Mouse (Mus musculus): ENCODE results near the gene Zfp691.

Gene Zfp691

DNA sequence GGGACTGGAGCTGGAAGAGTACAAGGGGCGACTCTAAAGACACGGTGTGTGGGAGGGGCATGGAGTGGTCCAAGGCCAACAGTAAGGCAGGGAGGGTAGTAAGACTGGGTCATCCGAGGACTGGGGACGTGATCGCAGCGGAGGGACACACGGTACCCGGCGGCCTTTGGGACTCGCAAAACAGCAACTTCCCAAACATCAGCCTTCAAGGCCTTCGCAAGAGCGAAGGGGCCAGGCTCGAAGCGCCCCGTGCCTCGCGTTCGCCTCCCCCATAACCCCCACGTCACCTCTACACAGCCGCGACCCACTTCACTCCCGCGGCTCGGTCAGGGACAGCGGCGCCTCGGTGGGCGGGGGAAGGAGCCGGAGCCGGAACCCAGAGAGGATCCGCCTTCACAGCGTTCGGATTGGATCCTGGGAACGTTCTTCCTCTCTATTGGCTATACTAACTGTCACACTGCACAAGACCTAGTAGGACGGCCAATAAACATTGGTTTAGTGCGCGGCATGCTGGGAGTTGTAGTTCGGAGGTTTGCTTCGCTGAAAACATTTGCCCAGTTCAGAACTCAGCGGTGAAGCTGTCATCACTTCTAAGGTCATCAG lies at the start of gene Zfp691:
Gene Zfp691 (minus strand): TSS at position 345 of the 603 bp plus-strand sequence.
- peak; percentile 88 to 92 for DNase-seq (ENCODE audit: low spot score in 2 of 2)

GRCm38 (mm10) chr4:119223696-119224095 lies 49.7 kb upstream of the Zfp691 start:
- no peak for DNase-seq (ENCODE audit: low spot score in 2 of 2)

GRCm38 (mm10) chr4:119218169-119218568 lies 44.2 kb upstream of the Zfp691 start, which contains the start of gene Tmem269:
Gene Tmem269, minus strand, starts transcription at chr4:119218217.
- DNase-seq (ENCODE audit: low spot score in 2 of 2) = no peak

DNA sequence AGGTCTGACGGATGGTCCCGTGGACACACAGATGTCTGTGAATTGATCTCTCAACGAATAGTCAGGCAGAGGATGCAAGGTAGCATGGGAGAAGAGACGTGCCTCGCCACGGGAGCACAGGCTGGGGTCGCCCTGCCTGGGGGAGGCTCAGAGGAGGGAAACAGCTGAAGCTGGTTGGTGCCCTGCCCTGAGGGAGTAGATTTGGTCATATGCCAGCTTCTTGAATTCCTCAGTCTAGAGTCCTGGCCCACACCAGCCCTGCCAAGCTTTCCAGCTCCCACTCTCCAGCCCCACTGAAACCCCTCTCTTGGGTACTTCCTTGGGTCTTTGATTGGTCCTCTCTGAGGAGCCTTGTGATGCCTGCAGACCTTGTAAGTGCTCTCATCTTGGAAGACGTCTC lies 42.7 kb upstream of the Zfp691 start:
- no peak for DNase-seq (ENCODE audit: low spot score in 2 of 2)

DNA sequence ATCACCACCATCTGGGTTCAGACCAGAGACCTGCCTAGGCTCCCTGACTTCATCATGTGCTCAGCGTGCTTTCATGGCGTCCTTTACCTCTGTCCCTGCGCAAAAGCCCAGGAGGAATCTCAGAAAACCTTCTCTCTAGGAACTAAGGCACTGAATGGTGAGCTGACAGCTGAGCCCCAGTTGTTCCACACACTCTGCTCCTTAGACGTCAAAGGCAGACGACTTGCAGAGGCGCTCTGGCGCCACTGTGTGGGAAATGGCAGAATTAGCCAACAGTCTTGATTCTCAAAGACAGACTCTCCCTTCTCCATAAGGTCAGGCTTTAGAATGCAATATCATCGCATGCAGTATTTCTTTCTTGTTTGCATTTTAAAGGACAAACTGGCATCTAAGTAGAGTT lies 30.7 kb upstream of the Zfp691 start:
- peak; percentile 4 to 14 for DNase-seq (ENCODE audit: low spot score in 2 of 2)

- DNase-seq (ENCODE audit: low spot score in 2 of 2) = no peak
Observed at GRCm38 (mm10) chr4:119198105-119198504, 24.1 kb upstream of the Zfp691 start.

DNA sequence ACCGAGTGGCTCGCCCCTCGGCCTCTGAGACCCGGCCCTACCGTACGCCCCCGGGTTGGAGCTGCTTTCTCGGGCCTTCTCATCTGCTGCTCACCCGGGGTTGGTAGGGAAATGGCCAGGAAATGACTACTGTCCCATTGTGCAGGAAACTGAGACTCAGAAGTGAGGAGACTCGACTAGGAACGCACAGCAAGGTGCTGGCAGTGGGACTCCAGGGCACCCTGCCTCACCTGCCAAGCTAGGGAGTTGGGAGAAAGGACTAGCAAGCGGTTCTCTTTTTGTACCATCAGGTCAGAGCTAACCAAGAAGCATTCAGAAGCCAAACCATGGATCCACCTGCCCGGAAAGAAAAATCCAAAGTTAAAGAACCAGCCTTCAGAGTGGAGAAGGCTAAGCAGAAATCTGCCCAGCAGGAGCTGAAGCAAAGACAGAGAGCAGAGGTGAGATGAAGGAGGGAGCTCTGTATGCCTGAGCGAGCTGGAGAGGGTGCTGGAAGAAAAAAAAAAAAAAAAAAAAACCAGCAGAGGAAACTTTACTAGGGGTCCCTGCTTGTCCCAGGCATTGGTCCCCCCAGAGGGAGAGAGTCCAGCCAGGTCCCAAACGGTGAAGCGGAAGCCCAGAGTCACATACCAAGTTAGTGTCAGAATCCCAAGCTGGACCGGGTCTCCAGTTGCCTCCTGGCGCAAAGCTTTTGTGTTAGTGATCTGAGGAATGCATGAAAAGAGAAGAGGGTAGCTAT lies 21.8 kb upstream of the Zfp691 start:
- DNase-seq (ENCODE audit: low spot score in 2 of 2) = no peak

GRCm38 (mm10) chr4:119194909-119195581 lies 21.1 kb upstream of the Zfp691 start, which contains the start of gene Svbp:
Gene Svbp, plus strand, starts transcription at chr4:119195306.
- peak; percentile 78 to 80 for DNase-seq (ENCODE audit: low spot score in 2 of 2)

DNA sequence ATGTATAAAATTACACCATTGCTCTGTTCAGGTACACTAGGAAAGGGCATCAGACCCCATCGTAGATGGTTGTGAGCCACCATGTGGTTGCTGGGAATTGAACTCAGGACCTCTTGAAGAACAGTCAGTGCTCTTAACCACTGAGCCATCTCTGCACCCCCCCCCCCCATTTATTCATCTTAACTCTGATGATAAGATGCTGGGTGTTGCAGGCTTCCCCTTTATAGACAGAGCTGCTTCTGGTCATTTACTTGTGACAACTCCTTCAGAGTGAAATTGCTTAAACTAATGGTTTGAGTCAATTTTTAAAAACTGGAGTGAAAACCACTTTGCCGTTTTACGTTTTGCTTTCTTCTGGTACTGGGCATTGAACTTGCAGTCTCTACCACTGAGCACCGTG lies 18.8 kb upstream of the Zfp691 start:
- no peak for DNase-seq (ENCODE audit: low spot score in 2 of 2)

DNA sequence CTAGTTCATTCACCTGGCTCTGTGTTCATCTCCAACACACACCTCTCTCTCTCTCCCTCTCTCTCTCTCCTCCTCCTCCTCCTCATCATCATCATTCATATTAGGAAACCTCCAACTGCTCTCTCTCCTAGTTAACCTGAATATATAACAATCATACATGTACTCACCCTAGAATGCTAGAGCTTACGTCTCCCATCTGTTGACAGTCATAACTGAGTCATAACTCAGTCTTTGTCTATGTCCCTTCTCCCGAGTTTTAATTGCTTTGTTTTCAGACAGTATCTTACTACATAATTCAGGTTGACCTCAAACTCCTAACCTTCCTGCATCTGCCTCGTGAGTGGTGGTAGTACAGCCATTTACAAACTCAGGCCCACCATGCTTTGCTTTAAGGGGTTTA lies 17.3 kb upstream of the Zfp691 start:
- no peak for DNase-seq (ENCODE audit: low spot score in 2 of 2)

DNA sequence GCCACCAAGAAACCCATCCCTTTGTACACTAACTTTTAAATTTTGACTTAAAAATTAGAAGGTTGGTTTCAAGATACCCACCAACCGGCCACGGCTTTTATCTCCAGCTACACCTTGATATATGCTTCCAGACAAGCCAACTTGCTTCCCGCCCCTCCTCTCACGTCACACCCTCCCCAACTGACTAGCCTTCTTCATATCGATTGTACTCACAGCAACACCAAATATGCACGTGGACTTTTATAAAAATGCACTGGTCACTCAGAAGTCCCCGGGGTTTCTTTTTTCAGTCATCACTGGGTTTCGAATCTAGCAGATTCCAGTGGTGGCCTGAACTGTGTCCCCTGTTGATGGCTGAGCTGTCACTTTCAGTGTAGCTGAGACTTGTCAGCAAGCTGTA lies 16.6 kb upstream of the Zfp691 start:
- DNase-seq (ENCODE audit: low spot score in 2 of 2) = no peak

DNA sequence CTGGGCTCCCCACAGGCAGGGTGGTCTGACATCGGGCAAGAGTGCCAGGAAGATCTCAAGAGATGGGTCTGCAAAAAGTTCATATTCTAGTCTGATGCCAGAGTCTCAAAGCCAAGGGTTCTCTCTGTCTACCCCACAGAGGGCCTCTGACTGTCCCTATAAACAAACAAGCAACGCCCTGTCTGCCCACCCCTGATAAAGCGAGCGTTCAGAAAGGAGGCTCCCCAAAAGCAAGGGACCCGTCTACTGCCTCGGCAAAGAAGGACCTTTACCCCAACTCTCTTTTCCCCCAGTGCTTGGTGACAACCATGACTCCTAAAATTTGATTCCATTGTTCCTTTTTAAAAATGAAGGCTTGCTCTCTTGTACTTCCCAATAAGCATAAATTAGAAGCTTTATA lies 15.9 kb upstream of the Zfp691 start, which contains the start of gene Ermap:
Gene Ermap (minus strand): TSS at position 148 of the 400 bp plus-strand sequence.
- DNase-seq (ENCODE audit: low spot score in 2 of 2) = no peak

- DNase-seq (ENCODE audit: low spot score in 2 of 2) = no peak
Observed at GRCm38 (mm10) chr4:119189392-119189791, 15.4 kb upstream of the Zfp691 start.

DNA sequence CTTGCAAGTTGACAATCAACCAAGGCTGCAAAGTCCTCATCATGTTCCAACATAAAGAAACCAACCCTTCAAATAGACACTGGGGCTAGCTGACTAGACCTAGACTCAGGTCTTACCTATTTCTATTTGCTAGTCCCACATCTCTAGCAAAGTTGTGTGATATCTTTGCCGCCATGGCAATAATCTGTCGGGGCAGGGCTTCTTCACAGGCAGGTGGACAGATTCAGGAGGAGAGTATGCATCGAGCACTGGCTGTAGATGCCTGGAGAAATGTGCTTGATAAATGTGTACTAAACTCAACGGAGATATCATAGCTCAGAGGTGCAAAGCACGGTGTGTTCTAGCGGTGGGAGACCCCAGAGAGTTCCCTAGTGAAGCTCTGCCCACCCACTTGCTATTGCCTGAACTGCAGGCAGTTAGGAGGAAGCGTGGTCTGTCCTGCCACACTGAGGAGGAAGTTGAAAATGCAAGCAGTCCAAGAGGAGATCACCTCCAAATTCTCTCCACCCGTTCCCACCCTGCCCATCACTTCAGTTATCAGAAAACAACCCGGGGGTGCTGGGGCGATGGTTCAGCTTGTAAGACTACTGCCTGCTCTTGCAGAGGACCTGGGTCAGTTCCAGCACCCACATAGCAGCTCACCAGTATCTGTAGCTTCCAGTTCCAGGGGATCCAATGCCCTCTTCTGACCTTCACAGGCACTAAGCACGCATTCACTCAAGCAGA lies 14.2 kb upstream of the Zfp691 start:
- no peak for DNase-seq (ENCODE audit: low spot score in 2 of 2)

DNA sequence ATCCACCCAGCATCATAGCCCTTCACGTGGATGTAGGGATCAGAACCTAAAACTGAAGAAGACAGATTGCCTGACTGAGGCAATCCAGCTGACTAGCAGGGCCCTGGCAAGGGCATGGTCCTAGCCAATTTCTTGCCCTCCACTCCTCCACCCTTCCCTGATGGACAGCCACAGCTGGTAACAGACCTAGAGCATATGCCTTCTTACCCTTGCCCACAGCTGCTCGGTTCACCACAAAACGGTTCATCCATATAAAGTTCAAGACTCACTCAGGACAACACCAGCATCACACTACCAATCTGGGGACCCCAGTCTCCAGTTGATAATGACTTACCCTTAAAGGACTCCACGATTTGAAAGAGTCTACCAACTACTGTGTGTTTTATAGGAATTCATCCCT lies 11.8 kb upstream of the Zfp691 start:
- DNase-seq (ENCODE audit: low spot score in 2 of 2) = no peak

DNA sequence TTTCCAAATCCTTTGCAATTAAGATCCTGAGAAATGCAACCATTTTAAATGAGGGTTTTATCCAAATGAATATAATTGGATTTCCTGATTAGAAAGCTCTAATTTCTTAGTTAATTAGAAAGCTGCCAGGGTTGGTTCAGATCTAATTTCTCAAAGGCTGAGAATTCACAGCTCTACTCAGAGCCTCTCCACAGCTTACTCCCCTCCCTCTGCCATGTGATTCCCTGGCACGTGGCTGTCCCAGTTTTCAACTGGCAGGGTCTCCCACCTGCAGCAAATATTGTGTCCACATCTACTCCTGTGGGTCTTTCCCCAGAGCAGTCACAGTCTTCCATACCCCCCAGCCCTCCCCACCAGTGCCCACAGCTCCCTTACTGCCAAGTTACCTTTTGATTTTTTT lies 9.5 kb upstream of the Zfp691 start:
- no peak for DNase-seq (ENCODE audit: low spot score in 2 of 2)

GRCm38 (mm10) chr4:119181456-119181855 lies 7.5 kb upstream of the Zfp691 start:
- DNase-seq (ENCODE audit: low spot score in 2 of 2) = no peak

DNA sequence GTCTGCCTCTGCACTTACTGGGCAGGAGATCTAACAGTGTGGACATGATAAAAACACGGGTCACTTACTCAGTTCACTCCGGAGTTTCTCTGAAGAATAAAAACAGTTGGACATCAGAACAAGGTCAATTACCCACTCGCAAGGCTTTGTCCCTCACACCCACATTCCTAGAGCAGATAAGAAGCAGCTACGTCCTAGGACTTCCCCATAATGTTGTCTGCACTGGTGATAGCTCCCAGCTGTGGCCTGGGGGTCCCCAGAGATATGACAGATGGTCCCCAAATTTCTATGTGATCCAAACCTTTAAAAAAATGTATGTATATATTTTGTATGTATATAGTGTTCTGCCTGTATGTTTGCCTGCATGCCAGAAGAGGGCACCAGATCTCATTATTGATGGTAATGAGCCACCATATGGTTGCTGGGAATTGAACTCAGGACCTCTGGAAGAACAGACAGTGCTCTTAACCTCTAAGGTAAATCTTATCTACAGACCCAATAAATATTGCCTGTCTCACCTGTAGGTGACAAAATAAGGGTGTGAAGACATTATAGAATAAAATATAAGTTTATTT lies 6.2 kb upstream of the Zfp691 start:
- no peak for DNase-seq (ENCODE audit: low spot score in 2 of 2)

DNA sequence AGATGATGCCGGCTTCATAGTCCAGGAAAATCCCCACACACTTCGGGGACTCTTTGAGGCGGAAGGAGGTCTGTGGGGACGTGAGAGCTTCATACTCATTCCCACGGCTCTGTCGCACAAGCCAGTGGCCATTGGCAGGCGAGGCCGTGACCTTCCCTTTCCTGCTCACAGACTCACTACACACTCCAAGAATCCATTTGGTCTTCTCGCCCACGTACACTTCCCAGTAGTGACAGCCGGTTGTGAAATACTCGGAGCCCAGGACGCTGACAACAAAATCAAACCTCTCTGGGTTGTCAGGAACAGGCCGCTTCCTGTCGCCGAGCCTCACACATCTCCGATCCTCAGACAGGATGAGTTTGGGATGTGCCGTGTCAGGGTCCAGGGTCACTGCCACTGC lies 4.3 kb upstream of the Zfp691 start:
- no peak for DNase-seq (ENCODE audit: low spot score in 2 of 2)

DNA sequence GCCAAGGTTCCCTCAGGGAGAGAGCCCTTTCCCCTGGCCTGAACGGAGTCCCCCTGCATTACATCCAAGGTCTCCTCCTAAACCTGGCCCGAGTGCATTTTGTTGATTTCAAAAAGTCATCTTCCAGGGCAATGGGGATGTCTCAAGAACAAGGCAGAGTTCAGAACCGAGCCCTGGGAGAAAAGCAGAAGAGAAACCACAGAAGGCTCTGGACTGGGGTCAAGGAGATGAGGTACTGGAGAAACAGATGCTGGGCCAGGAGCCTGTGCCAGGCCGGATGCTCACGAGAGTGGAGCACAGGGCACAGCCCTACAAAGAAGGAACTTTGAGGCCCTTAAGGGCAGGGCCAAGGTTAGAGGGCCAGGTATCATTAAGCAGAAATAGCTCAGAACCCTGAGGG lies 3.7 kb upstream of the Zfp691 start:
- no peak for DNase-seq (ENCODE audit: low spot score in 2 of 2)

DNA sequence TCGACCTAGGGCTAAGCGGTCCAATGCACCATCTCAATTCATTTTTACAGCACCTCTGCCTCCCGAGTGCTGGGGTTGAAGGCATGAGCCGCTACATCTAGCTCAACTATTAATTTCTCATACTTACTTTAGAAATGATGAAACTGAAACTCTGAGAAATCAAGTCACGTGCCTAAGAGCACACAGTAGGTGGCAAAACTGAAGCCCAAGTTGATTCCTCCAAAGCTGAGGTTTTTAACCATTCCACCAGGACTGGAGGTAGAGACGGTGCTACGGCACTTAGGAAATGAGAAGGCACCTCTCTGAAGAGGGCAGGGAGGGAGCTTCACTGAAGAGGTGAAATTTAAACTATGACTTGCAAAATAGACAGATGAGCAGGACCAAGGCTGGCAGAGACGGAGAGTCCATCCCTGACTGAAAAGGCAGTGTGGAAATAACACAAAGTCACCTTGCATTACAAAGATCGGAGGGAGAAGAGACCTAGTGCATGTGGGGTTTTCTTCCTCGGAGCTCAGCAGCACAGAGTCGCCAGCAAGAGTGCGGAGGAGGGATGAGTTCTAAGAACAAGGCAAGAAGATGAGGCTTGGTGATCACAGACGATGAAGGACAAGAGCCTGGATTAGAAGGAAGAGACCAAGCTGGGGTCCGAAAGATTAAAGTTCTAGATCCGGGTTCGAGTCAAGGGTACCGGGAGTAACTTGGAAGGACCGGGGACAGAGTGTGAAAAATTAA lies 910 bp downstream of the Zfp691 start:
- DNase-seq (ENCODE audit: low spot score in 2 of 2) = no peak
